Mouse (Mus musculus): Measurements from ENCODE around the gene Gdap2.

Gdap2 gene

DNA sequence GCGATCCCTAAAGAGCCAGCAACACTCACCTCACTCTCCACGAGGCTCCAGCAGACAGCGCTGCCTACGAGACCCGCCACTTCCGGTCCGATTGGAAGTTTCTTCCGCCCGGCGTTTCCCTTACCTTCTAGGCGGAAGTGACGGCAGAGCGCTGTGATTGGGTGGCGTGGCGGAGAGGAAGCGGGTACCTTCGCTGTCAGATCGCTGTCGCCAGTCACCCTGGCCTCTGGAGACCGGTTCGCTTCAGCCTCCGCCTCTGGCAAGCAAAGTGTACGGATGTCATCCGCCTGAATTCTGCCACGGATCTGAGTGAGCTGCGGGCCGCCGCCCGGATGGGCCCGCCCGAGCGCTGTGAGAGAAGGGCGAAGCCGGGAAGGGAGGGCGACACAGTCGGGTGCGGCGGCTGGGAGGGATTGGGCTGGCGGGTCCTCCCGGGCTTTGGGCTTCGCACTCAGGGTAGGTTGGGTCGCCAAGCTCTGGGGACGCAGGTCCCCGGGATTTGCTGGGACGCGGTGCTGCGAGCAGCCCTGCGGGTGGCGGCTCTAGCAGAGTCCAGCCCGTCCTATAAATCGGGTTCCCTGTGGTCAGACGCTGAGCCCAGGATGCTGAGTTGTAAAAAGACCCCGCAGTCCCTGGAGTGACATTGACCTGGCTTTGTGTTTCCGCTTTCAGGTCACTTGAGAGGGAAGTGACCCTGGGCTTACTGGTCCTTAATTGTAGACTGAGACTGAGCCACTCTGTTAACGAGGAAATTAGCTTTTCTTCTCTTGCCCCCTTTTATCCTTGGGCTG, at the start of gene Gdap2, which contains the start of gene Wdr3:
Gene Gdap2, plus strand, starts transcription at position 67 of the 791 bp plus-strand sequence.
Gene Wdr3, minus strand, starts transcription at position 93 of the 791 bp plus-strand sequence.
- peak; percentile 92 for DNase-seq (ENCODE audit: low read depth)

GRCm38 (mm10) chr3:100118681-100119080, 43.5 kb upstream of the Gdap2 start:
- no peak for DNase-seq (ENCODE audit: low read depth)

GRCm38 (mm10) chr3:100121961-100122360, 40.2 kb upstream of the Gdap2 start:
- DNase-seq (ENCODE audit: low read depth) = no peak

DNA sequence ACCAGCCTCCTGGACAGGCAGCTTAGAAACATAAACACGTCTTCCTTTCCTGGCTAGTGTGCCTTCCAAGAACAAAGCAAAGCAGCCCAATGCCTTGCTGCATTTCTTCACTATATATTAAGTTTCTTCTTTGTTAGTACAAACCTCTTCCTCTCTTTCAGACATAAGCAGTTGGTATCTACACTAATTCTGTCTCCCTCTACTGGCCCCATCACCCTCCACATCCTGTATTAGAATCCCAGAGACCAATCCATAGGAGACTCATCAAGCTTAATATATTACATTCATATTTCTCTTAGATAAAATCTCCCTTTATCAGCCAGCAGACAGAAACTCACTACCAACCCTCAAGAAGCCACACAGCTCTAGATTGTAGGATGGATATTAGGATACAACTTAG, 39.7 kb upstream of the Gdap2 start:
- peak; percentile 6 for DNase-seq (ENCODE audit: low read depth)

GRCm38 (mm10) chr3:100160682-100161445, 1.3 kb upstream of the Gdap2 start:
- DNase-seq (ENCODE audit: low read depth) = no peak

DNA sequence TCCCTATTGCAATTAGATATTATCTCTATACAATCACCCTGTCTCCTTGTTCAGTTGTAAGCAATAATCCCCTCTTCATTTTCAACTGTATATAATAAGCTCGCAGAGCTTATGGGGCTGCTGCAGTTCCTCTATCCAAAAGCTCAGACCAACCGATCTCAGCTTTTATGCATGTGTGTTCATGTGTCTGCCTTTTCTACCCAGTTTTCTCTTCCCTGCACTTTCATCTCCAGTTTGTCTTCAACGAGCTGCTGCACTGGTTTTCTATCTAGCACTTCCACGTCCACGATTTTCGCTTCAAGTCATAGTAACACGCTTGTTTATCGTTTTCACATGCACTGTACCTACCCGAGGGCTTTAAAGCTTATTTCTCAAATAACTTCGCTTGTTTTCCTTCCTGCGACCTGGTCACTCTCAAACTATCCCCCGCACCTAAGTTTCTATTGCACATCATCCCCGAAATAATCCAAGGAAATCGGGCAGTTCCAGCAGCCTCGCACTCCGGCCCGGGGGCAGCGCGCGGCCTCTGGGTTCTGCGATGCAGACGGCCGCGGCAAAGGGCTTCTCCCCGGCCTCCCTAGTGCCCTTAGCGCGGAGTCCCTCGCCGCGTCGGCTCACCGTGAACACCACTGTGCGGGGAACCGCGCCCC, 391 bp upstream of the Gdap2 start:
- no peak for DNase-seq (ENCODE audit: low read depth)

- DNase-seq (ENCODE audit: low read depth) = peak; percentile 52
Measured at GRCm38 (mm10) chr3:100163556-100163955, 1.4 kb downstream of the Gdap2 start.

GRCm38 (mm10) chr3:100164991-100165390, 2.8 kb downstream of the Gdap2 start:
- DNase-seq (ENCODE audit: low read depth) = no peak

DNA sequence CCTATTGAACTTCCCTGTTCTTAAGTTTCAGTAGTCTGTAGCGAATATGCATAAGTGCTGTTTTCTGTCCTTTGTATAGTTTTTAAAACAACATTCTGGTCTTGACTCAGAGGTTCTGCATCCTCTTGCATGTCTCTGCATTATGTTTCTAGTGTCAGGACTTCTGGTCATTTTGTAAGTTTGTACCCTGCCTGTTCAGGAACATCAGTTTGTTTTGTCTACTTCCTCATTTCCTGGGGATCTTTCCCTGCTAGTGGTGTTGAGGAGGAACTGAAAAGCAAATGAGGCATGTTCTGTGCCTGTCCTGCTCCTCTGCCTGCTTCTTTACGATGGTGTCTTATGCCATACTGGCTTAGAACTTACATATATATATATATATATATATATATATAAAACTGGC, 13.8 kb downstream of the Gdap2 start:
- DNase-seq (ENCODE audit: low read depth) = no peak

GRCm38 (mm10) chr3:100180471-100180870, 18.3 kb downstream of the Gdap2 start:
- DNase-seq (ENCODE audit: low read depth) = no peak

DNA sequence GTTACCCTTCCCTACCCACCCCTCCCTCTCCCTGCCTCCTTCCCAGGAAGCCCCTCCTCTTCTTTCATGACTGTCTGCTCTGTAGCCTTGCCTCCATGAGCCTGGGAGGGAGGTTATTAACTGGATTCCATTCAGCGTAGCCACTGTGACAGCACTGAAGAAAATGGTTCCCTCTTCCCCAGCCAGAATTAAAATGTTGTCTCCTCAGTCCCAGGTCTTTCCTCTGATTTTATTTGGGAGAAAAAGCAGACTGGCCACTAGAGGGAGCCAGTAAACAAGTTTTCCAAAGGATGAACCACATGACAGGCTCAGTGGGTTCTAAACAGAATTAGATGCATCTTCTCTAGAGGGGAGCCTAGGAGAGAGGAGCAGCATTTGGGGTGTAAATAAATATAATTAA, 27.3 kb downstream of the Gdap2 start:
- peak; percentile 90 for DNase-seq (ENCODE audit: low read depth)

GRCm38 (mm10) chr3:100189861-100190260, 27.7 kb downstream of the Gdap2 start:
- DNase-seq (ENCODE audit: low read depth) = no peak

DNA sequence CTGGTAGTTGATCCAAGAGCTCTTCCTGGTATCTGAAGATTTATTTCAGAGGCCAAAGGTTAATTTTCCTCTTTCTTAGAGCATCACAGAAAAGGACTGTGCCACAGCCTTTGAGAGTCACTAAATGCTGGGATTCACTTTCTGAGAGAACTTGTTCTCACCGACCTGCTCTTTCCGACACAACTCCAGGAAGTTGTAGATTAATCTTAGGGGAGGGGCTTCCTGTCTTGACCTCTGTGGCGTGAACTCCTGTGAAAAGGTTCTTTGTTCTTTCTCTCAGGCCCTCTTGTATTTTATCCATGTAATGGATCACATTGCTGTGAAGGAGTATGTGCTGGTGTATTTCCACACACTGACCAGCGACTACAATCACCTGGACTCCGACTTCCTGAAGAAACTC, 32.0 kb downstream of the Gdap2 start:
- DNase-seq (ENCODE audit: low read depth) = no peak

GRCm38 (mm10) chr3:100201554-100201953, 39.4 kb downstream of the Gdap2 start:
- DNase-seq (ENCODE audit: low read depth) = no peak

DNA sequence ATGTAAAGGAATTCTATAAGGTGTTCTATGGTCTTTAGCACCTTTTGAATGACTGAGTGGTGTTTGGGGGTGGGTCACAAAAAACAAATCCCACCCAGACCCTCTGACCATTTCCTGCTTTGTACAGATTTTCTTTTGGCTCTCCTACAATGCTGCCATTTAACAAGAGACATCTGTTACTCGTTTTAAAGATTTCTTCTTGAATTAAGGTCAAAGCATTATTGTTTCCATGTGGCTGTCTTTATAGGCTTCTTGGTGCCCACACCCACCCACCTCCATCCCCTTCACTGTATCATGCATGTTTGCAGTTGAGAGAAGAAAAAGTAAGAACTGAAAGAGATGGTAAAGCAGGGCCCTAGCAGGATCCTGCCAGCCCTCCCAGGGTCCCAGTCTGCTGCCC, 44.8 kb downstream of the Gdap2 start:
- DNase-seq (ENCODE audit: low read depth) = peak; percentile 25

DNA sequence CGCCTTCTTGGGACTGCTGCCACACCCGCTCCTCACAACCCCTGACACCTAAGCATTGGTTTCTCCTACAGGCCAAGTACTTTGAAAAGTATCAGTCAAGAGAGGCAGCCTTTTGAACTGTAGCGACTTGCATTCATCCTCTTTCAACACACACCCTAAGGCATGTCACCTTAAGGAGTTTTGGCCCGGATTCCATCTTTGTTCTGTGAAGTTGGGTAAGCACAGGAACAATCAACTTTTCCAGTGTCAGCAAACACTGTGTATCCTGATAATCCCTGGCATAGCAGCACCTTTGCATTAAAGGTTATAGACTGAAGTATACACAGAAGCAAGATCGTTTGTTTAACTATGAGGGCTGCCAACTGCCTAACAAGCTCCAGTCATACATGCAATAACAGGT, 53.3 kb downstream of the Gdap2 start:
- DNase-seq (ENCODE audit: low read depth) = no peak

DNA sequence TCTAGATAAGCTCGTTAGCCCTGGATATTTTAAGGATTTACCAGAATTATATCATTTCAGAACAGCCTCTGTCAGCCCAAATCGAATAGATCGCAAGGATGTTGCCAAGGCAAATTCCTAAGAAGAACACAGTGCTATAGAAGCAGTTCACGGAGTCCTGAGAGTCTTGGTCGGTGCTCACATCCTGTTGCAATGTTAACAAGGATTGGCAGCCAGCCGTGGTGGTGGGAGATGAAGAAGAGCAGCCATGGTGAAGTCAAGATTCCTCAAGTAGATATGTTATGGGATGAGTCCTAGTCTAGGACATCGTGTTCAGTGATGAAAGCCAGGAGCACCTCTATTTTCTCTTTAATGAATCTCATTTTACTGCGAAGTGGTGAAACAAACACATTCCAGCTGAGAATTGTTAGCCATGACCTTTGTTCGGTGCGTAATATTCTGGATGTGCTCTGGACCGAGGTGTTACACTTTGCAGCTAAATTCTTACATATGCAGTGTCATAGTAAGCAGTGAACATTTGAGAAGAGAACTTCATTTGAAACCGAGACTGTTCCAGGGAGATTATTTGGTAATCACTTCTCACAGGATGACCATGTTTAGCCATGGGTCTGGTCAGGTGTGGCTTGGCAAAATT, 63.3 kb downstream of the Gdap2 start:
- peak; percentile 39 for DNase-seq (ENCODE audit: low read depth)

GRCm38 (mm10) chr3:100227509-100227908, 65.3 kb downstream of the Gdap2 start:
- peak; percentile 97 for DNase-seq (ENCODE audit: low read depth)

GRCm38 (mm10) chr3:100228981-100229380, 66.8 kb downstream of the Gdap2 start:
- DNase-seq (ENCODE audit: low read depth) = no peak

- no peak for DNase-seq (ENCODE audit: low read depth)
Measured at GRCm38 (mm10) chr3:100236725-100237436, 74.7 kb downstream of the Gdap2 start.

DNA sequence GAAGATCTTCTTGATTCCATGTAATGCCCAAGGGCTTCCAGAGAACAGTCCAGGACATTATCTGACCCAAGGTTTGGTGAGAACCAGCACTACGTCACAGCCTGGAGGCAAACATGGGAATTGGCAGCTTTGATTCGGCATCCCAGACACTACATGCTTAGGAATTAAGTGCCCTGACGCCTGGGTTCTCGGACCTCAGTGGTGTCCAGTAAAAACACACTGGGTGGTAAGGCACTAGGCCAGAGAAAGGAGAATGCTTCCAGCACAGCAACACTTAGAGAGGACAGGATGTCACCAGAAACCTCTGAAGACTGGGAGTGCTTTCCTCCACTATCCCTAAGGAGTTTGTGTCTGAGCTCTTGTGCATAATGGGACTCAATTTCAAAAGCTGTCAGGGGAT, 80.0 kb downstream of the Gdap2 start:
- no peak for DNase-seq (ENCODE audit: low read depth)

Data from NIH3T3 (cell line).